Mouse (Mus musculus) kidney, adult 2 months (tissue): ENCODE results near the gene Ltbp1. TPM values are rescaled to one million over a fixed set of nuclear protein-coding genes. Genes with fewer than 3 reads are reported as not detected.
A peak's percentile ranks its signal among the peaks of the same experiment; 100 is the strongest.

Experiments
- DNase-seq: peaks from one replicate; pipeline ENCODE4 v3.0.0; 2021
- H3K27ac ChIP-seq: fragments of 200-500 bp; 2 replicates; pipeline ENCODE4 v1.5.1; 2012; ENCODE audit warnings: low read depth, low read length, control low read depth, inconsistent platforms; ENCODE audit not compliant: insufficient read depth
- H3K27me3 ChIP-seq: fragments of 200-500 bp; replicated peaks from 2 replicates; pipeline ENCODE4 v1.6.1; 2012; ENCODE audit warnings: mild to moderate bottlenecking, moderate library complexity, low read length, inconsistent platforms; ENCODE audit not compliant: control insufficient read depth, insufficient read depth
- H3K36me3 ChIP-seq: fragments of 200-500 bp; 2 replicates; pipeline ENCODE4 v1.6.1; 2012; ENCODE audit warnings: mild to moderate bottlenecking, moderate library complexity, low read length, inconsistent platforms; ENCODE audit not compliant: control insufficient read depth, insufficient read depth
- H3K4me1 ChIP-seq: fragments of 200-500 bp; 2 replicates; pipeline ENCODE4 v1.6.1; 2011; ENCODE audit warnings: low read length; ENCODE audit not compliant: control insufficient read depth, insufficient read depth
- H3K4me3 ChIP-seq: fragments of 200-500 bp; 2 replicates; pipeline ENCODE4 v1.5.1; 2011; ENCODE audit warnings: mild to moderate bottlenecking, low read depth, low read length, control low read depth; ENCODE audit not compliant: insufficient read depth
- CTCF ChIP-seq: fragments of 200-500 bp; conservative IDR thresholded peaks from 2 replicates; pipeline ENCODE4 v1.5.1; 2011; ENCODE audit warnings: low read depth, mild to moderate bottlenecking, control low read depth, low read length, moderate library complexity, mixed read lengths; ENCODE audit not compliant: insufficient read depth, insufficient read length
- POLR2A ChIP-seq: fragments of 200-500 bp; IDR thresholded peaks from one replicate; pipeline ENCODE4 v1.6.1; 2011; ENCODE audit warnings: low read depth, low read length, control low read depth
- WGBS: fragments of 180-500 bp; shearing (Covaris S2); methylation state at CpG from one replicate; pipeline ENCODE4 v1.1.7; 2018; 5-methylcytosine and 5-hydroxymethylcytosine counted together
- polyA plus RNA-seq: library from polyadenylated mRNA; depleted of rRNA; stranded (reverse); fragments of >200 nt; gene quantifications from 2 replicates; pipeline ENCODE4 v1.2.3, GENCODE M21; 2012

The Ltbp1 gene
- polyA plus RNA-seq, 1 experiment: 10.2 TPM

GRCm38 (mm10) chr17:75281345-75281744 lies 276.0 kb downstream of the Ltbp1 start:
- no peak overlapping the region for H3K27ac ChIP-seq
- H3K36me3 ChIP-seq: no peaks in the 10 kb centered on the region
- DNase-seq: no peak
- no peaks in the 10 kb centered on the region for H3K27me3 ChIP-seq
- TF ChIP-seq CTCF: no peak
- no peak for TF ChIP-seq POLR2A
- H3K4me3 ChIP-seq: no peak overlapping the region
- H3K4me1 ChIP-seq: 0 out of 2 replicates have a peak, but pooled peaks cover 2% of the 10 kb centered on the region
- 86% methylated on average over 5 of the region's 5 CpGs for WGBS

DNA sequence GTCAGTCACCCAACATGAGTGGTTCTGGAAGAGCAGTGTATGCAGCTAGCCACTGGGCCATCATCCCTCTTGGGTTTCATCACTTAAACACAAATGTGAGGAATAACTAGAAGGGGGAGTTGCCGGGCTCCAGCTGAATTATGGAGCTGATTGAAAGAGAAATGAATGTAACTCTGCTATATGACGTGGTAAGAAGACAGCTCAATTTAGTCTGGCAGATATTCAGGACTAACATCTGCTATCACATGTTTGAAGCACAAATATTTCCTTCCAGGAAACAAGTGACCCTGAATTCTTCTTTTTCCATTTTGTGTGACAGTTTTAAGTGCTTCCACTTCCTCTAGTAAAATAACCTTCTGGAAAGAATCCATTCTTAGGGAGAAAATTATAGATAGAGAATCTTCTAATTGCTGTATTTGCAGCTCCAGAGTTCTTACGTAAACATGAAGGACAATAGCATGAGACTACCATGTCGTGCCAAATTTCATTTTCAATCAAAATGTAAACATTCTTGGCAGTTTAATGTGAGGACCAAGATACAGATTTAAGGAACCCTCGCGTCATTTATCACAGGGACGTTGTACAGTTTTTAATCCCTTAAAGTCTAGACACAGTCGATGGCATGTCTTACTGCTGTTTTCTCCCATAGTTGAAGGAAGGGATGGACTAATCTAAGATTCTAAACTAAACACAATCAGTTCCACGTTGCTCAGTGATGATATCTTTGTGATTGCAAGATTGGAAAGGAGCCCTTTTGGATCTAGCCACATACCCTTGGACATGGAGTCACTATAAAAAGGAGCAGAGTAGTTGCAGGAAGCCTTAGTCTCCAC lies 279.7 kb downstream of the Ltbp1 start:
- 60% methylated on average over 9 of the region's 9 CpGs for WGBS
- TF ChIP-seq POLR2A (no peak), CTCF (no peak)
- no peaks in the 10 kb centered on the region for H3K27me3 ChIP-seq
- no peak for DNase-seq
- no peak overlapping the region for H3K27ac ChIP-seq
- no peaks in the 10 kb centered on the region for H3K36me3 ChIP-seq
- no peak overlapping the region for H3K4me3 ChIP-seq
- no peaks in the 10 kb centered on the region for H3K4me1 ChIP-seq

DNA sequence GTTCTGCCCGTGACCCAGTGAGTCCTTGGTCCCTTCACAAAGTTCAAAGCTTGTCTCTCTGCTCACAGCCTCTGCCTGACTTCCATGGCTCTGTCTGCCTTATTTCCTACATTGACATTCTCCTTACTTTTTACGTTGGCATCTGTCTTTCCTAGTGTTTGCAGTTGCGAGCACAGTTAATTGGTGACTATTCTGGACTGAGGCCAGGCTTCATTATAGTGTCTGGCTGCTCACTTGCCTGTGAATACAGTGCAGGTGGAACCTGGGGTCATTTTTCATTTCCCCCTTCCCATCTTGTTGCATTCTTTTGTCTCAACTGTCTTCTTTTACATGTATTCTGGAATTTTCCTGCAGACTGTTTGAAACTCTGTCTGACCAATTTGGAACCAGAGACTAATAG lies 287.6 kb downstream of the Ltbp1 start:
- peak; percentile 63 for DNase-seq
- no peaks in the 10 kb centered on the region for H3K36me3 ChIP-seq
- H3K27ac ChIP-seq: no peak overlapping the region
- no peaks in the 10 kb centered on the region for H3K4me1 ChIP-seq
- TF ChIP-seq CTCF (no peak), POLR2A (no peak)
- no peaks in the 10 kb centered on the region for H3K27me3 ChIP-seq
- no peak overlapping the region for H3K4me3 ChIP-seq
- WGBS: 44% methylated on average over 3 of the region's 3 CpGs

- peak; percentile 26 for DNase-seq
- Histone ChIP-seq H3K27me3 (no peaks in the 10 kb centered on the region), H3K4me3 (no peak overlapping the region), H3K4me1 (no peaks in the 10 kb centered on the region), H3K36me3 (no peaks in the 10 kb centered on the region), H3K27ac (no peak overlapping the region)
- WGBS: 71% methylated on average over 3 of the region's 3 CpGs
- no peak for TF ChIP-seq POLR2A
Observed at GRCm38 (mm10) chr17:75293725-75294124, 288.4 kb downstream of the Ltbp1 start.

- H3K27me3 ChIP-seq: no peaks in the 10 kb centered on the region
- H3K4me3 ChIP-seq: no peak overlapping the region
- 75% methylated on average over 4 of the region's 4 CpGs for whole genome bisulfite sequencing
- H3K4me1 ChIP-seq: no peaks in the 10 kb centered on the region
- DNase-seq: no peak
- no peak overlapping the region for H3K27ac ChIP-seq
- no peak for TF ChIP-seq POLR2A
- TF ChIP-seq CTCF: no peak
- no peaks in the 10 kb centered on the region for H3K36me3 ChIP-seq
Observed at GRCm38 (mm10) chr17:75300908-75301307, 295.5 kb downstream of the Ltbp1 start.

GRCm38 (mm10) chr17:75304807-75305420 lies 299.5 kb downstream of the Ltbp1 start:
- H3K27ac ChIP-seq: no peak overlapping the region
- DNase-seq: no peak
- no peak overlapping the region for H3K4me3 ChIP-seq
- 80% methylated on average over 1 of the region's 1 CpGs for WGBS
- H3K27me3 ChIP-seq: no peaks in the 10 kb centered on the region
- no peaks in the 10 kb centered on the region for H3K4me1 ChIP-seq
- no peaks in the 10 kb centered on the region for H3K36me3 ChIP-seq
- TF ChIP-seq POLR2A: no peak
- TF ChIP-seq CTCF: no peak

- no peaks in the 10 kb centered on the region for H3K4me1 ChIP-seq
- no peak for DNase-seq
- WGBS: 75% methylated on average over 1 of the region's 1 CpGs
- H3K27ac ChIP-seq: no peak overlapping the region
- TF ChIP-seq CTCF: no peak
- no peak for TF ChIP-seq POLR2A
- no peaks in the 10 kb centered on the region for H3K27me3 ChIP-seq
- H3K36me3 ChIP-seq: no peaks in the 10 kb centered on the region
- H3K4me3 ChIP-seq: no peak overlapping the region
Observed at GRCm38 (mm10) chr17:75305714-75306113, 300.3 kb downstream of the Ltbp1 start.
